Mouse (Mus musculus): Measurements from ENCODE around the gene Wipi1. TPM values are rescaled to one million over a fixed set of nuclear protein-coding genes. Genes with fewer than 3 reads are reported as not detected.

The Wipi1 gene
- polyA plus RNA-seq (2012; ENCODE audit: low replicate concordance): 47.4 and 51.0 TPM in 2 replicates

DNA sequence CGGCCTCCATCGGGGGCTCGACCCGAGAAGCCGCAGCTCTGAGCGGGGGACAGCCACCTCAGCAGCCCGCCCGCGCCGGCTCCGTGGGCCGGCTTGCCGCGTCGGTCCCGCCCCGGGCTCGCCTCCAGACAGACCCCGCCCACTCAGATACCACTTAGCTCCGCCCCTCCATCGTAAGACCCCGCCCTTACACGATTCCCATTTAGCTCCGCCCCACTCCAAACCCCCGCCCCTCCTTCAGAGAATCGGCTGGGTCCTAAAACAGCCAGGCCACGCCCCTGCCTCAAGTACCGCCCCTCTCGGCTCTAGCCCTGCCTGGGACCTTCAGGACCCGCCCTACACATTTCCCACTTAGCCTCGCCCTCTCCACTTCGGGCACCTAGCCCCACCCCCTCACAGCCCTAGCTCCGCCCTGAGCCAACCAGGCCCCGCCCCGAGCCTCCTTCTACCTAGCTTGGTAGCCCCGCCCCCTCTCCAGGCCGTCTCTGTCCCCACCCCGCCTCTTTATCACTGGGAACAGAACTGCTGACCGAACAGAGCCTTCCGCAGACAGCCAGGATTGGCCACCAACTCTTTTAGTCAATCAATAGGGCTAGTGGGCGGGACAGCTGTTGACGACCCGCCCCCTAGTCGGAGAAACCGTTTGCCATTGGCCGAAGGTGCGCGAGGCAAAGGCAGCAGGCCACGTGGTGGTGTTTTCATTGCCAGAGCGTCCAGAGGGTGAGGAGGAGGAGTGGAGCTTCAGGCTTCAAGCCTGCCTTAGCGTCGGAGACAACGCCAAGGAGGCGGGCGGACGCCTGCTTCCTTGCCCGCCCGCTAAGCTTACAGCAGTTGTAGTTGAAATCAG lies at the start of gene Wipi1:
Gene Wipi1 (minus strand): TSS at position 665 of the 847 bp plus-strand sequence.

DNA sequence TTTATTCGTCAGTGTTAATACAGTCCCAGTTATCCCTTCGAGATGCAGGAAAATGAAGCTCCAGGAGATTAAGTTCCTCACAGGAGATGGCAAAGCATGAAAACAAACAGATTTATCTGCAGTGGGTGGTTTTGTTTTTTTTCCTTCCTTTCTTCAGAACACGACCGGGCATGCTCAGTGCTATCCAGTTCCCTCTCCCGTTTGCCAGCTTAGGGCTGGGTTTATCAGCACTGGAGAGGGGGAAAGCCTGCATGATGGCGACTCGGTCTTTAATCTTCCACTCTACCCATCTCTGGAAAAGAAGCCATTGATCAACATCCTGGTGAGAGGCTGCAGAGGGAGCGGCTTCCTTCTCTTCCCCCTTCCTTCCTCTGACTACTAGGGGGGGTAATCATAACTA lies 37.4 kb upstream of the Wipi1 start, which contains the start of gene Prkar1a:
Gene Prkar1a (plus strand): TSS at position 200 of the 400 bp plus-strand sequence.

Other genes with a start within 250 kb of the Wipi1 start
- 26.4 and 84.3 TPM in 2 replicates for gene Gna13, start 249.1 kb downstream of the Wipi1 start, polyA plus RNA-seq (2012; ENCODE audit: low replicate concordance)
- not detected in 2 replicates for gene 9930022D16Rik, start 198.1 kb downstream of the Wipi1 start, polyA plus RNA-seq (2012; ENCODE audit: low replicate concordance)
- 2.4 and 6.7 TPM in 2 replicates for gene Amz2, start 186.0 kb downstream of the Wipi1 start, polyA plus RNA-seq (2012; ENCODE audit: low replicate concordance)
- gene Arsg, start 138.6 kb downstream of the Wipi1 start, polyA plus RNA-seq (2012; ENCODE audit: low replicate concordance): 0.60 and 2.1 TPM in 2 replicates
- 90.7 and 104 TPM in 2 replicates for gene Slc16a6, start 138.4 kb downstream of the Wipi1 start, polyA plus RNA-seq (2012; ENCODE audit: low replicate concordance)
- gene Prkar1a, start 37.4 kb upstream of the Wipi1 start, polyA plus RNA-seq (2012; ENCODE audit: low replicate concordance): 36.1 and 55.1 TPM in 2 replicates
- gene Fam20a, start 110.3 kb upstream of the Wipi1 start, polyA plus RNA-seq (2012; ENCODE audit: low replicate concordance): 0.09 and 0.51 TPM in 2 replicates
- not detected in 2 replicates for gene 1700012B07Rik, start 216.1 kb upstream of the Wipi1 start, polyA plus RNA-seq (2012; ENCODE audit: low replicate concordance)